Mouse (Mus musculus) cerebellum, adult (tissue): ENCODE data around the gene Golim4.
"Not testable (repeated sequence)": the region's sequence is repeated elsewhere in the genome, so short reads cannot be mapped to it uniquely, and the experiment has no call there.

ENCODE experiments used
- ATAC-seq: cut with Nextera tagmentation; 2 replicates; pipeline ENCODE4 v1.9.2; 2017; ENCODE audit warnings: mild to moderate bottlenecking, moderate library complexity, mixed read lengths; ENCODE audit not compliant: insufficient number of reproducible peaks, low FRiP score, low TSS enrichment

Golim4 gene

DNA sequence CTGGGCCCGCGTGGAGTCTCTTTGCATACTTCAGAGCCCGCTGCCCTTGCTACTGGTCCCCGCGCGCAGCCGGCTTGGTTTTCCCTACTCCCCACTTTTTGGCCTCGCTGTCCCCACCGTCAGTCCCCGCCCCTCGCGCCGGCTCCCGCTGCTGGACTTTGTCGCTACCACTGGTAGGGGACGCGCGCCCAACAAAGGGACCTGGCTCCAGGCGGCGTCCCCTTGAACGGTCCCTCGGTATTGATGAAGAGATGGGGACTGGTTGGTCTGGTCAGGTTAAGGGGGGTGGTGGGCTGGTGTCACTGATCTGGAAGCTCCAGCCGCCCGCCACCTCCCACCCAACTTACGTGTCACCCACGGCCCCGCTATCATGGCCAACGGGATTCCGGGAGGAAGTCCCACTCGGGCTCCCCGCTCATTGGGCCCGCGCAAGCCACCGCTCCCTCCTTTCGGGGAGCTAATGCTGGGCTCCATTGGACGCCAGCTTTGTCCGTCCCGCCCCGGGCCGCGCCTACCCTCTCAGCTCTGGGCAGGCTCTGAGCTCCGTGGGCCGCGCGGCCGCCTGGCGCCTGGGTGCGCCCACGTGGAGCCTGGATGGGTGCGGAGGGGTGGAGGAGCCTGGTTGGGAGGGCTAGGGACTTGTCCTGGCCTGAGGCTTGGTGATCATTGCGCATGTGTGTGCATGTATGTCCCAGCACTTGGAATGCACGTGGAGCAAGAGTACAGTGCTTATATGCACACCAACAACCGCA is at the start of gene Golim4:
Gene Golim4 (minus strand): TSS at position 399 of the 752 bp plus-strand sequence.
- peak; percentile 96 for ATAC-seq

GRCm38 (mm10) chr3:76005621-76006020 is 48.9 kb upstream of the Golim4 start:
- no peak for ATAC-seq

DNA sequence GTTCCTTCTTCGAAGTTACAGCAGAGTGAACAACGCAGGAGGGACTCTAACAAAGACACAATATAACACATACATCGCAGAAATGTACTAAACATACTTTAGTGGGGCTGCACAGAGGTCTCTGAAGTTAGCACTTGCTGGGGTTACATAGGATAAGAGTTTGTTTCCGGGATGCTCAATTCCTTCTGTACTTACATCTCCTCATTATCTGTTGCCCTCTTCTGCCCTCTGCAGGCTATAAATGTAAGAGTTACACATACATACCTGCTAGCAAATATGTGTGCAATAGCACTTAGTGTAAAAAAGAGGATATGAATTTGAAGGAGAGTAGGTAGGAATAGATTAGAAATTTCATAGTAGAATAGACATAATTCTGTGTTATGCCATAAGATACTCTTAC is 44.4 kb upstream of the Golim4 start:
- ATAC-seq: peak; percentile 88

DNA sequence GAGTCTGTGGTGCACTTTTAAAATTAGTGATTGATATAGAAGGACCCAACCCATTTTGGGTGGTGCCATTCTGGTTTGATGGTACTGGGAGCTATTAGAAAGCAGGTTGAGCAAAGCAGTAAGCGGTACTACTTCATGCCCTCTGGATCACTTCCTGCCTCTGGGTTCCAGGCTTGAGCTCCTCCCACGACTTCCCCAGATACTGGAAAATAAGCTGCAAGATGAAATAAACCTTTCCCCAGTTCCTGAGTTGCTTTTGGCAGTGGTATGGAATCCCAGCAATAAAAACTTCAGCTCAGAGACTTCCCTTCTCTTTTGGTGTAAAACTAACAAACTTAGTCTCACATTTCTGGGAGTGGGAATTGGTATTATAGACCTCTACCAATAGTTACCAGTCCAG is 43.7 kb upstream of the Golim4 start:
- ATAC-seq: no peak

- ATAC-seq: not testable (repeated sequence)
Measured at GRCm38 (mm10) chr3:75981031-75981750, 24.4 kb upstream of the Golim4 start.

- not testable (repeated sequence) for ATAC-seq
Measured at GRCm38 (mm10) chr3:75962784-75963772, 6.3 kb upstream of the Golim4 start.

- ATAC-seq: peak; percentile 34
Measured at GRCm38 (mm10) chr3:75955661-75956491, 873 bp downstream of the Golim4 start.

- no peak for ATAC-seq
Measured at GRCm38 (mm10) chr3:75954185-75954584, 2.6 kb downstream of the Golim4 start.

DNA sequence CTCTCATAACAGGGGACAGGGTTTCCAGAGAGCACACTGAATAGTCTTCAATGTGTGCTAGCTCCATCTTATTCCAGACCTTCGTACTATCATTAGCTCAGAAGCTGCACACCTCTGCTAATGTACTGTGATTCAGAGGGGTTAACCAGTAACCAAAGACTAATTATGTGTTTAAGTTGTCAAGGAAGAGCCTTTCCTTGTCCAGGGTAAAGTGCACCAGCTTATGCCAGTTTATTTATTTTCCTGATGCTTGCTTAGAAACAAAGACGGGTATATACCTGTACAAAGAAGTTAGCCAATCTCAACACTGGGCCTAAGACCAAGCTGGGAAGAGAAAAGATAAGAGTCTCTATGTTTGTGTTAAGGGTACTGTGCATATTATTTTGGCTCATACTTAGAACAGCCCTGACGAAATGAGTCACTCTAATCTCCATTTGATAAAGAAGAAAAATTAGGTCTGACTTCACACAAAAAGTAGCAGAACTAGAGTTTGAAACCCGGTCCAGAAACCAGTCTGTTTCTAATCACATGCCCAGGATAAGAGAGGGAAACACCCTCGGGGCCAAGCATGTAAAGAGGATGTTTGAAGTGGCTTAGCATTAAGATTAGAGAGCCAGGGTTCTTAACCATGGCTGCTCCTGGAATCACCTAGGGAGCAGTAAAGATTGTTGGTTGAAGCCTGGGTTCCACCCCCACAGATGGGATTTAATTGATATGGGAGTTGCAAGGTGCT is 4.3 kb downstream of the Golim4 start:
- ATAC-seq: no peak

GRCm38 (mm10) chr3:75950897-75951296 is 5.9 kb downstream of the Golim4 start:
- no peak for ATAC-seq

DNA sequence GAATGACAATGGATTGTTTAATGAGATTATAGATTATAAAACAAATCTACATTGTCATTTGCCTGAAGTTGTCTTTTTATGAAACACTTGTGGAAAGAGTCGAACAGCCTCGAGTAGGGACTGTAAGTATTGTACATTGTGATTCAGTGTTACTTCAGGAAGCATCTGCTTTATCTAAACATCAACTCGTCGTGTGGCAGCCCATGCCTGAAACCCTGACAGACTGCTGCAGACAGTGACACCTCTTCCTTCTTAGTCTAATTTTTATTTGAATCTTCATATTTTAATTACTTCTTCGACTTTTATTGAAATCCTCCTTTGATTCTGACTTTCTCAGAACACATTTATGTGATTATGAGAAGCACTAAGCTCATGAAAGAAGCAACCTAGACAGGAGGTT is 7.4 kb downstream of the Golim4 start:
- ATAC-seq: no peak

GRCm38 (mm10) chr3:75948541-75949095 is 8.1 kb downstream of the Golim4 start:
- ATAC-seq: no peak

GRCm38 (mm10) chr3:75948003-75948402 is 8.7 kb downstream of the Golim4 start:
- ATAC-seq: no peak

- peak; percentile 82 for ATAC-seq
Measured at GRCm38 (mm10) chr3:75942303-75943060, 14.3 kb downstream of the Golim4 start.

DNA sequence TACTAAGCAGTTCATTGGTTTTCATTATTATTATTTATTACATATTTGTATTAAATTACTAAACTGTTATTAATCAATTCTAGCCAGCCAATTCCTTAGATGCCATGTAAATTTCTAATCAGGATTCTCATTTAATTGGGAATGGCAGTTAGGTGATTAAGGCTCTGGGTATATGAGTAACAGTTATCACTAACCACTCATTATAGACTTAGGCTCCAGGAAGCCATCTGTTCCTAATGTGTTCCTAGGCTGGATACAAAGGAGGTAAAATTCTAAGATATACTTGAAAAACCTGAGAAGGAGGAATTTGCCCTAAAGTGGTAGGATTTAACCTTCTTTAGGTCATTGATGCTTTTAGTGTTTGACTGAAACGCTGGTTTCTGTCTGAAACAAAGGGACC is 14.9 kb downstream of the Golim4 start:
- no peak for ATAC-seq

GRCm38 (mm10) chr3:75936152-75936551 is 20.6 kb downstream of the Golim4 start:
- ATAC-seq: no peak

- ATAC-seq: no peak
Measured at GRCm38 (mm10) chr3:75930659-75931225, 26.0 kb downstream of the Golim4 start.
